Mouse (Mus musculus) heart, embryonic 16.5 days (tissue): Measurements from ENCODE around the gene Etv6. TPM values are rescaled to one million over a fixed set of nuclear protein-coding genes. Genes with fewer than 3 reads are reported as not detected.

Experiments used
- ATAC-seq: fragments of 200-750 bp; cut with Nextera tagmentation; replicated peaks from 2 replicates; pipeline ENCODE4 v1.8.0; 2017; ENCODE audit warnings: moderate number of reproducible peaks; ENCODE audit not compliant: insufficient read depth, low FRiP score; ENCODE audit errors: extremely low read depth
- H3K27ac ChIP-seq: fragments of 300-500 bp; sonication (generic); 2 replicates; pipeline ENCODE4 v1.5.1; 2014; ENCODE audit warnings: mild to moderate bottlenecking, low read length, control low read depth, moderate library complexity
- H3K27me3 ChIP-seq: fragments of 300-500 bp; sonication (generic); 2 replicates; pipeline ENCODE4 v1.6.1; 2014; ENCODE audit warnings: low read length, mixed read lengths; ENCODE audit not compliant: control insufficient read depth, insufficient read depth
- H3K36me3 ChIP-seq: fragments of 300-500 bp; sonication (generic); 2 replicates; pipeline ENCODE4 v1.6.1; 2014; ENCODE audit not compliant: control insufficient read depth, insufficient read depth
- H3K4me1 ChIP-seq: fragments of 300-500 bp; sonication (generic); 2 replicates; pipeline ENCODE4 v1.6.1; 2014; ENCODE audit warnings: low read length, mixed read lengths; ENCODE audit not compliant: control insufficient read depth, insufficient read depth
- H3K4me2 ChIP-seq: fragments of 300-500 bp; sonication (generic); 2 replicates; pipeline ENCODE4 v1.6.1; 2014; ENCODE audit warnings: low read depth, mild to moderate bottlenecking, control low read depth, low read length
- H3K4me3 ChIP-seq: fragments of 300-500 bp; sonication (generic); 2 replicates; pipeline ENCODE4 v1.5.1; 2014; ENCODE audit warnings: mild to moderate bottlenecking, control low read depth, low read length
- H3K9ac ChIP-seq: fragments of 300-500 bp; sonication (generic); 2 replicates; pipeline ENCODE4 v1.6.1; 2014; ENCODE audit warnings: low read length, control low read depth
- H3K9me3 ChIP-seq: fragments of 300-500 bp; sonication (generic); replicated peaks from 2 replicates; pipeline ENCODE4 v1.6.1; 2016; ENCODE audit warnings: low read length; ENCODE audit not compliant: control insufficient read depth
- WGBS: fragments of 180-500 bp; shearing (Covaris S2); extraction: QIAGEN DNeasy Blood & Tissue Kit; methylation state at CpG from one replicate; pipeline ENCODE4 v1.1.7; 2014; 5-methylcytosine and 5-hydroxymethylcytosine counted together
- polyA plus RNA-seq: library from polyadenylated mRNA; unstranded; fragments of >200 nt; fragmentation: Nextera tagmentation; extraction: Ambion mirVana; gene quantifications from 2 replicates; pipeline ENCODE4 v1.2.1, GENCODE M21; 2015

Gene Etv6
- polyA plus RNA-seq, 1 experiment from 2014 or later: 12.3 TPM

- Histone ChIP-seq H3K9ac (no peak overlapping the region), H3K4me3 (no peak overlapping the region), H3K27ac (no peak overlapping the region; the same call in 1 of the 2 replicates), H3K4me2 (no peak overlapping the region), H3K27me3 (no peaks in the 10 kb centered on the region), H3K4me1 (peaks cover 50% of the 10 kb centered on the region), H3K36me3 (peaks cover 3% of the 10 kb centered on the region; the same call in 1 of the 2 replicates), H3K9me3 (no peaks in the 10 kb centered on the region)
- 79% methylated on average over 1 of the region's 1 CpGs for WGBS
- ATAC-seq: no peak
These were observed 106.2 kb downstream of the Etv6 start for GRCm38 (mm10) chr6:134141616-134142165.

GRCm38 (mm10) chr6:134142700-134143099 lies 107.2 kb downstream of the Etv6 start:
- H3K27ac ChIP-seq: peak overlapping the region; percentile 94
- ATAC-seq: no peak
- H3K4me2 ChIP-seq: no peak overlapping the region
- H3K4me3 ChIP-seq: no peak overlapping the region
- H3K9me3 ChIP-seq: no peaks in the 10 kb centered on the region
- 57% methylated on average over 11 of the region's 11 CpGs for WGBS
- no peaks in the 10 kb centered on the region for H3K27me3 ChIP-seq
- no peak overlapping the region for H3K9ac ChIP-seq
- H3K36me3 ChIP-seq: no peaks in the 10 kb centered on the region
- peaks cover 56% of the 10 kb centered on the region for H3K4me1 ChIP-seq

GRCm38 (mm10) chr6:134143649-134144097 lies 108.2 kb downstream of the Etv6 start:
- peak; percentile 51 for ATAC-seq
- no peaks in the 10 kb centered on the region for H3K36me3 ChIP-seq
- peak overlapping the region; percentile 94 for H3K27ac ChIP-seq
- peak overlapping the region; percentile 35; the same call in 1 of the 2 replicates for H3K4me2 ChIP-seq
- no peaks in the 10 kb centered on the region for H3K27me3 ChIP-seq
- WGBS: 12% methylated on average over 3 of the region's 3 CpGs
- no peaks in the 10 kb centered on the region for H3K9me3 ChIP-seq
- H3K4me3 ChIP-seq: no peak overlapping the region
- peaks cover 61% of the 10 kb centered on the region for H3K4me1 ChIP-seq
- 0 out of 2 replicates have a peak overlapping the region, but pooled peaks have one; percentile 10 for H3K9ac ChIP-seq

GRCm38 (mm10) chr6:134144231-134145130 lies 109.0 kb downstream of the Etv6 start:
- Histone ChIP-seq H3K9me3 (no peaks in the 10 kb centered on the region), H3K4me2 (peak overlapping the region; percentile 35), H3K9ac (peak overlapping the region; percentile 10; the same call in 1 of the 2 replicates), H3K4me3 (no peak overlapping the region), H3K4me1 (peaks cover 60% of the 10 kb centered on the region), H3K36me3 (no peaks in the 10 kb centered on the region), H3K27me3 (no peaks in the 10 kb centered on the region), H3K27ac (peak overlapping the region; percentile 94)
- 37% methylated on average over 15 of the region's 15 CpGs for WGBS
- peak; percentile 15; the same call in 1 of the 2 replicates for ATAC-seq

GRCm38 (mm10) chr6:134147596-134148442 lies 112.3 kb downstream of the Etv6 start:
- Histone ChIP-seq H3K9ac (peak overlapping the region; percentile 37; the same call in 1 of the 2 replicates), H3K27ac (peak overlapping the region; percentile 33), H3K27me3 (no peaks in the 10 kb centered on the region), H3K4me2 (no peak overlapping the region), H3K4me3 (no peak overlapping the region), H3K36me3 (no peaks in the 10 kb centered on the region), H3K4me1 (peaks cover 64% of the 10 kb centered on the region), H3K9me3 (no peaks in the 10 kb centered on the region)
- 0 out of 2 replicates have a peak, but pooled peaks have one; percentile 14 for ATAC-seq
- WGBS: 48% methylated on average over 22 of the region's 22 CpGs

GRCm38 (mm10) chr6:134148443-134148942 lies 113.0 kb downstream of the Etv6 start:
- Histone ChIP-seq H3K9ac (peak overlapping the region; percentile 37; the same call in 1 of the 2 replicates), H3K27ac (peak overlapping the region; percentile 33; the same call in 1 of the 2 replicates)
- ATAC-seq: no peak

GRCm38 (mm10) chr6:134149606-134150005 lies 114.1 kb downstream of the Etv6 start:
- H3K27ac ChIP-seq: no peak overlapping the region
- H3K27me3 ChIP-seq: no peaks in the 10 kb centered on the region
- H3K36me3 ChIP-seq: no peaks in the 10 kb centered on the region
- no peak overlapping the region for H3K4me3 ChIP-seq
- H3K4me2 ChIP-seq: no peak overlapping the region
- peaks cover 49% of the 10 kb centered on the region for H3K4me1 ChIP-seq
- no peak overlapping the region for H3K9ac ChIP-seq
- ATAC-seq: no peak
- WGBS: 91% methylated on average over 7 of the region's 7 CpGs
- no peaks in the 10 kb centered on the region for H3K9me3 ChIP-seq

More at GRCm38 (mm10) chr6:134148443-134148942, 113.0 kb downstream of the Etv6 start:
- Histone ChIP-seq H3K9me3 (no peaks in the 10 kb centered on the region), H3K4me1 (peaks cover 60% of the 10 kb centered on the region), H3K27me3 (no peaks in the 10 kb centered on the region), H3K36me3 (no peaks in the 10 kb centered on the region), H3K4me2 (no peak overlapping the region), H3K4me3 (no peak overlapping the region)
- 66% methylated on average over 7 of the region's 7 CpGs for WGBS

GRCm38 (mm10) chr6:134151022-134151680 lies 115.7 kb downstream of the Etv6 start:
- H3K36me3 ChIP-seq: no peaks in the 10 kb centered on the region
- no peak overlapping the region; the same call in 1 of the 2 replicates for H3K9ac ChIP-seq
- no peak overlapping the region for H3K4me3 ChIP-seq
- no peaks in the 10 kb centered on the region for H3K27me3 ChIP-seq
- H3K27ac ChIP-seq: peak overlapping the region; percentile 80
- no peak for ATAC-seq
- H3K9me3 ChIP-seq: no peaks in the 10 kb centered on the region
- 45% methylated on average over 15 of the region's 15 CpGs for WGBS
- H3K4me2 ChIP-seq: peak overlapping the region; percentile 7; the same call in 1 of the 2 replicates
- peaks cover 46% of the 10 kb centered on the region for H3K4me1 ChIP-seq
